Mouse (Mus musculus): ENCODE measurements around the gene Trub2. TPM values are rescaled to one million over a fixed set of nuclear protein-coding genes. Genes with fewer than 3 reads are reported as not detected.

Gene Trub2
- polyA plus RNA-seq, 1 experiment from 2014 or later: 23.3 TPM

DNA sequence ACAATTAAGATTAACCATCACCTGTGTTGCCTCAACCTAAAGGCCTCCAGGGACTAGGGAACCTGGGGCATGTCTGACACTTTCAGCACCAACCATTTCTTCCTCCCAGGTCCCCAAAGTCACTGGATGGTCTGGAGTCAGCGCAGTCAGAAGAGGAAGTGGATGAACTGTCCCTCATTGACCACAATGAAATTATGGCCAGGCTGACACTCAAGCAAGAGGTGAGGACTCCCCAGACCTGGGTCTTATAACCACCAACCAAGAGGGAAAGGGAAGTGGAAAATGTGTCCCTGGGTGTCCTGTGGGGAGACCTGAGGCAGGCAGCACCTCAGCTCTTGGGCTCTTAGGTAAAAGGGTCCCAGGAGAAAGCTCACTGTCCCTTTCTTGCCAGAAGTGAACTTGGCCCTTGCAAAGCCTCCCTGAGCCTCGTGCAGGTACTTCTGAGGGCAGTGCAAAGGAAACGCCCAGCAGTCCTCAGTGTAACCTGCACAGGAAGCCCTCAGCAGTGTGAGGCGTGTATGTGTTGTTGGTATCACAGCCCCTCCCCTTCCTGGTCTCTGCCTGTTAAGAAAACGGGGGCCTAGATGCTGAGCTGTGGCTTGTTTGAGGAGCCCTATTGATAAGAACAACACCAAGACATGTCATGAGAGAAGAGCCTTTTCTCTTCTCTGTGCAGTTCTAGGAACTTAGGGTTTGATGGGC, 63.5 kb downstream of the Trub2 start:
- H3K27ac ChIP-seq (replicated peaks in 1 of 2; ENCODE audit: control insufficient read depth in 1 of 2, insufficient read depth in 1 of 2, low read depth in 2 of 2, low read length in 2 of 2): no peak overlapping the region

DNA sequence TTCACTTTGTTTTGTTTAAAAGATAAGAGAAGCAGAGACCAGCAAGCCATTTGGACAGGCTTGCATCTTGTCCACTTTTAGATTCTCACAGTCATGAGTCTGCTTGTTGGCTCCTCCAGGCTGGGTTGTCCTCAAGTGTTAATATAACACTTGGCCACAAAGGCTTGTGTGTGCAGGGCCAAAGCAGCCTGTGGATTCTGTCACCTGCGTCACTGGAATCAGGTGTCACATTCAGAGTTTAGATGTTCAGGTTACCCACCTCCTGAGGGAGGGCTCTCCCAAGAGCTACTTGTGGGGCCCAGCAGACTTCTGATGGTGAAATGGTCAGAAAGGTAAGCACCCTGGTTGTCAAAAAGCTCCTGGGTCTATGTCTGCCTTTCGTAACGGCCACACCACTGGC, 65.2 kb downstream of the Trub2 start:
- ATAC-seq (ENCODE audit: insufficient number of reproducible peaks, insufficient read depth, low FRiP score, low read depth): 0 out of 2 replicates have a peak, but pooled peaks have one; percentile 16
- Histone ChIP-seq H3K9ac (ENCODE audit: low read length) (no peak overlapping the region), H3K36me3 (ENCODE audit: control insufficient read depth, insufficient read depth, low read length) (peaks cover 87% of the 10 kb centered on the region), H3K4me2 (ENCODE audit: low read length) (no peak overlapping the region), H3K27ac (replicated peaks in 1 of 2; ENCODE audit: control insufficient read depth in 1 of 2, insufficient read depth in 1 of 2, low read depth in 2 of 2, low read length in 2 of 2) (no peak overlapping the region), H3K9me3 (ENCODE audit: control insufficient read depth, low read length) (no peaks in the 10 kb centered on the region), H3K4me1 (ENCODE audit: control insufficient read depth in 2 of 2, insufficient read depth in 2 of 2, low read length in 2 of 2) (peaks cover 6 to 18% of the 10 kb centered on the region in 2 experiments), H3K27me3 (ENCODE audit: control insufficient read depth, insufficient read depth, low read length) (no peaks in the 10 kb centered on the region), H3K4me3 (ENCODE audit: control insufficient read depth in 1 of 2, insufficient read depth in 1 of 2, low read depth in 1 of 2, low read length in 2 of 2) (no peak overlapping the region)
- 49% methylated on average over 3 of the region's 3 CpGs for WGBS

More for the DNA sequence above, 63.5 kb downstream of the Trub2 start:
- Histone ChIP-seq H3K4me3 (ENCODE audit: control insufficient read depth in 1 of 2, insufficient read depth in 1 of 2, low read depth in 1 of 2, low read length in 2 of 2) (no peak overlapping the region), H3K9ac (ENCODE audit: low read length) (no peak overlapping the region), H3K4me2 (ENCODE audit: low read length) (no peak overlapping the region), H3K27me3 (ENCODE audit: control insufficient read depth, insufficient read depth, low read length) (no peaks in the 10 kb centered on the region), H3K4me1 (ENCODE audit: control insufficient read depth in 2 of 2, insufficient read depth in 2 of 2, low read length in 2 of 2) (peaks cover 6 to 10% of the 10 kb centered on the region in 2 experiments), H3K36me3 (ENCODE audit: control insufficient read depth, insufficient read depth, low read length) (peaks cover 92% of the 10 kb centered on the region), H3K9me3 (ENCODE audit: control insufficient read depth, low read length) (no peaks in the 10 kb centered on the region)
- WGBS: 76% methylated on average over 5 of the region's 5 CpGs
- ATAC-seq (ENCODE audit: insufficient number of reproducible peaks, insufficient read depth, low FRiP score, low read depth): no peak

DNA sequence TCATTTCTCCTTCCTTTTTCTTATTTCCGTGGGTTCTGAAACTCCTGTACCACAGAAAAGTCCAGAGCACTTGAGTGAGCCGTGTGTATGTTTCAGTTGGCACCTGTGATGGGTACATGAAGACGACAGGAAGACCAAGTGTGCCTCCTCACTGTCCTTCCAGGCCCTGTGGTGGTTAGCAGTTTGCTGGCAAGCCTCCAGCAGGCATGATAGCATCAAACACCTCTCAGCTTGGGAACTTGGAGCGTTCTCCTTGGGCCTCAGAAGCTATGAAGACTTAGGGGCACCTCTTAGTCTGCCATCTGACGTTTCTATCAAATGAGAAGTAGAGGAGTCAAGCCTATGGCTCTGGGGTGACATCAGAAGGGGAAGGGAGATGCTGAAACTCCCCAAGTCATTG, 69.7 kb downstream of the Trub2 start:
- Histone ChIP-seq H3K4me2 (ENCODE audit: low read length) (no peak overlapping the region), H3K4me1 (ENCODE audit: control insufficient read depth in 2 of 2, insufficient read depth in 2 of 2, low read length in 2 of 2) (peaks cover 37 to 52% of the 10 kb centered on the region in 2 experiments), H3K36me3 (ENCODE audit: control insufficient read depth, insufficient read depth, low read length) (peaks cover 57% of the 10 kb centered on the region), H3K27me3 (ENCODE audit: control insufficient read depth, insufficient read depth, low read length) (no peaks in the 10 kb centered on the region), H3K9ac (ENCODE audit: low read length) (no peak overlapping the region), H3K9me3 (ENCODE audit: control insufficient read depth, low read length) (no peaks in the 10 kb centered on the region), H3K4me3 (ENCODE audit: control insufficient read depth in 1 of 2, insufficient read depth in 1 of 2, low read depth in 1 of 2, low read length in 2 of 2) (no peak overlapping the region), H3K27ac (replicated peaks in 1 of 2; ENCODE audit: control insufficient read depth in 1 of 2, insufficient read depth in 1 of 2, low read depth in 2 of 2, low read length in 2 of 2) (no peak overlapping the region)
- no peak for ATAC-seq (ENCODE audit: insufficient number of reproducible peaks, insufficient read depth, low FRiP score, low read depth)
- WGBS: 58% methylated on average over 5 of the region's 5 CpGs

DNA sequence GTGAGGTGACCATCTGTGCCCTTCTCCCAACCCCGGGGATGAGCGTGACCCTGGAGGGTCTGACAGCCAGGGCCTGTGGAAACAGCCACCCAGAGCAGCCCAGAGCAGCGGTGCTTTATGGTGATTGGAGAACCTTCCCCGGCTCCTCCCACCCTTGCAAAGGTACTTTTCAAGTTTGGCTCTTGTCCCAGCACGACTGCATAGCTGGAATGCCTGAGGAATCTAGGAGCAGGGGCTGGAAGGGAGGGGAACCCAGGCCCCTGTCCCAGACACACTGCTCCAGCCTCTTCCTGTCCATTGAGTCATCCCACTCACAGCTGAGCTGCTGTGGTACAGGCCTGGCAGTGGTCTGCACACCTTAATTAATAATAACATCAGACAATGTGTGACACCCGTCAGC, 71.6 kb downstream of the Trub2 start:
- H3K4me1 ChIP-seq (ENCODE audit: control insufficient read depth in 2 of 2, insufficient read depth in 2 of 2, low read length in 2 of 2): peaks cover 42 to 57% of the 10 kb centered on the region in 2 experiments
- ATAC-seq (ENCODE audit: insufficient number of reproducible peaks, insufficient read depth, low FRiP score, low read depth): peak; percentile 89
- no peaks in the 10 kb centered on the region for H3K9me3 ChIP-seq (ENCODE audit: control insufficient read depth, low read length)
- H3K9ac ChIP-seq (ENCODE audit: low read length): 0 out of 2 replicates have a peak overlapping the region, but pooled peaks have one; percentile 17
- H3K27me3 ChIP-seq (ENCODE audit: control insufficient read depth, insufficient read depth, low read length): no peaks in the 10 kb centered on the region
- peaks cover 55% of the 10 kb centered on the region for H3K36me3 ChIP-seq (ENCODE audit: control insufficient read depth, insufficient read depth, low read length)
- peak overlapping the region; percentile 94 to 98 for H3K27ac ChIP-seq (replicated peaks in 1 of 2; ENCODE audit: control insufficient read depth in 1 of 2, insufficient read depth in 1 of 2, low read depth in 2 of 2, low read length in 2 of 2)
- peak overlapping the region; percentile 51 for H3K4me2 ChIP-seq (ENCODE audit: low read length)
- WGBS: 8% methylated on average over 6 of the region's 6 CpGs
- H3K4me3 ChIP-seq (ENCODE audit: control insufficient read depth in 1 of 2, insufficient read depth in 1 of 2, low read depth in 1 of 2, low read length in 2 of 2): no peak overlapping the region

DNA sequence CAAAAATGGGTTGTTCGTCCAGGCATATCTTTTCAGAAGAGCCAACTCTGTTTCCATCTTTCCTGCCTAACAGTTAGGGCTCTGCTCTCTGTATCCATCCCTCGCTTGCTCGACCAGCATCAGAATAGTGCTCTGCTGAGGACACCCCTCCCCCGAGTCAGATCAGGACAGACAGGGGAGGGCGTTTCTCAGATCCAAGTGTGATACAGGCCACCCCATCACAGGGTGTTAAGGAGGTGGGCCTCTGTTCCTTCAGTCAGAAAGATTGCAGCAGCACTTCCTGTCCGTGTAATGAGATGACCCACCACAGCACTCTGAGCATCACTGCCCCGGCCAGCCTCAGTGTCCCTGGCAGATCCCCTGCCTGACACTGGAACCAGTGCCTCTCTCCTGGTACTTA, 72.2 kb downstream of the Trub2 start:
- Histone ChIP-seq H3K27me3 (ENCODE audit: control insufficient read depth, insufficient read depth, low read length) (no peaks in the 10 kb centered on the region), H3K4me1 (ENCODE audit: control insufficient read depth in 2 of 2, insufficient read depth in 2 of 2, low read length in 2 of 2) (peaks cover 45 to 61% of the 10 kb centered on the region in 2 experiments), H3K36me3 (ENCODE audit: control insufficient read depth, insufficient read depth, low read length) (peaks cover 55% of the 10 kb centered on the region), H3K27ac (replicated peaks in 1 of 2; ENCODE audit: control insufficient read depth in 1 of 2, insufficient read depth in 1 of 2, low read depth in 2 of 2, low read length in 2 of 2) (peak overlapping the region; percentile 94 to 98), H3K4me3 (ENCODE audit: control insufficient read depth in 1 of 2, insufficient read depth in 1 of 2, low read depth in 1 of 2, low read length in 2 of 2) (no peak overlapping the region), H3K9ac (ENCODE audit: low read length) (peak overlapping the region; percentile 52), H3K9me3 (ENCODE audit: control insufficient read depth, low read length) (no peaks in the 10 kb centered on the region), H3K4me2 (ENCODE audit: low read length) (peak overlapping the region; percentile 51)
- 12% methylated on average over 7 of the region's 7 CpGs for WGBS
- ATAC-seq (ENCODE audit: insufficient number of reproducible peaks, insufficient read depth, low FRiP score, low read depth): peak; percentile 4; the same call in 1 of the 2 replicates

DNA sequence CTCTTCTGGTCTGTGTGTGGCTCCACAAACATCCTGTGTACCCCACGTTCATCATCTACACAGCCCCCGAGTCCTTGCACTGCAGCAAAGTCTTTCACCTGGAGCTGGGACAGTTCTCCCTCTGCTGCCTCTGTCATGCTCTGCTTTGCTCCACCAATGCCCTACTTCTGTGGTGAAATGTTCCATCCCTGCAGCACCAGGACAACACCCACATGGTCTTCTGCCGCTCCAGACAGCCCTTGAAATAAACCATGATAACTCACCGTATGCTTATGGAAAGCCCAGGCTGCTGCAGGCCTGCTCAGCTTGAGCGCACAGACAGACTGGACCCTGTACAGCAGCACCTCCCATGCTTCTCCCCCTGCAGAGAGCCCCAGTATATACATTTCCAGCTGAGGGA, 74.2 kb downstream of the Trub2 start:
- Histone ChIP-seq H3K4me3 (ENCODE audit: control insufficient read depth in 1 of 2, insufficient read depth in 1 of 2, low read depth in 1 of 2, low read length in 2 of 2) (no peak overlapping the region), H3K36me3 (ENCODE audit: control insufficient read depth, insufficient read depth, low read length) (peaks cover 51% of the 10 kb centered on the region), H3K4me2 (ENCODE audit: low read length) (no peak overlapping the region), H3K4me1 (ENCODE audit: control insufficient read depth in 2 of 2, insufficient read depth in 2 of 2, low read length in 2 of 2) (peaks cover 41 to 58% of the 10 kb centered on the region in 2 experiments), H3K9me3 (ENCODE audit: control insufficient read depth, low read length) (no peaks in the 10 kb centered on the region), H3K27ac (replicated peaks in 1 of 2; ENCODE audit: control insufficient read depth in 1 of 2, insufficient read depth in 1 of 2, low read depth in 2 of 2, low read length in 2 of 2) (peak overlapping the region; percentile 37 to 94), H3K9ac (ENCODE audit: low read length) (no peak overlapping the region), H3K27me3 (ENCODE audit: control insufficient read depth, insufficient read depth, low read length) (no peaks in the 10 kb centered on the region)
- 57% methylated on average over 5 of the region's 5 CpGs for WGBS
- no peak for ATAC-seq (ENCODE audit: insufficient number of reproducible peaks, insufficient read depth, low FRiP score, low read depth)

DNA sequence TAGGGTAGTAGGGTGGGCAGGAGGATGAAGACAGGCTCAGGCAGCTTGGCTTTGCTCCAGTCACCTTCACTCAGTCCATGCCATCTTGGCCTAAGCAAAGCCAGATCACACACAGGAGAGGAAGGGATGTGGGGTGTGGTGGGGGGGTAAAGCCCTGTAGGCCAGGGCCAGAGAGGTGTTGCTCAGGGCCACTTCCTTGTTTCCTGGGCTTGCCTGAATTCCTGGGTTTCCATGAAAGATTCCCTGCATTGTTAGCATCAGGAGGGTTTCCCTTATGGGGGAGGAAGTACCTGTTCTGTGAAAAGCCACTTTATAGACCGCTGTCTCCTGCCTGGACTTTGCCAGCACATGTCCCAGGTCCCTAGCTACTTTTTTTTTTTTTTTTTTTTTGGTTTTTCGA, 74.8 kb downstream of the Trub2 start:
- H3K27me3 ChIP-seq (ENCODE audit: control insufficient read depth, insufficient read depth, low read length): no peaks in the 10 kb centered on the region
- H3K4me1 ChIP-seq (ENCODE audit: control insufficient read depth in 2 of 2, insufficient read depth in 2 of 2, low read length in 2 of 2): peaks cover 41 to 54% of the 10 kb centered on the region in 2 experiments
- H3K27ac ChIP-seq (replicated peaks in 1 of 2; ENCODE audit: control insufficient read depth in 1 of 2, insufficient read depth in 1 of 2, low read depth in 2 of 2, low read length in 2 of 2): peak overlapping the region in 1 of 2 experiments; percentile 62; a peak in 2 of 4 replicates
- 0 out of 2 replicates have a peak overlapping the region, but pooled peaks have one; percentile 8 for H3K9ac ChIP-seq (ENCODE audit: low read length)
- WGBS: 92% methylated on average over 1 of the region's 2 CpGs
- no peak overlapping the region for H3K4me3 ChIP-seq (ENCODE audit: control insufficient read depth in 1 of 2, insufficient read depth in 1 of 2, low read depth in 1 of 2, low read length in 2 of 2)
- H3K4me2 ChIP-seq (ENCODE audit: low read length): no peak overlapping the region
- ATAC-seq (ENCODE audit: insufficient number of reproducible peaks, insufficient read depth, low FRiP score, low read depth): no peak
- no peaks in the 10 kb centered on the region for H3K9me3 ChIP-seq (ENCODE audit: control insufficient read depth, low read length)
- H3K36me3 ChIP-seq (ENCODE audit: control insufficient read depth, insufficient read depth, low read length): peaks cover 51% of the 10 kb centered on the region
